Mouse (Mus musculus): ENCODE measurements around the gene Kdelr1.

Kdelr1 gene

GRCm38 (mm10) chr7:45916056-45917003, 43.8 kb downstream of the Kdelr1 start:
- DNase-seq (ENCODE audit: extremely low spot score, low read depth, low spot score) = no peak

- no peak for DNase-seq (ENCODE audit: extremely low spot score, low read depth, low spot score)
These were observed 44.6 kb downstream of the Kdelr1 start for GRCm38 (mm10) chr7:45917004-45917704.

GRCm38 (mm10) chr7:45917926-45918325, 45.4 kb downstream of the Kdelr1 start:
- no peak for DNase-seq (ENCODE audit: extremely low spot score, low read depth, low spot score)

- DNase-seq (ENCODE audit: extremely low spot score, low read depth, low spot score) = no peak
These were observed 46.6 kb downstream of the Kdelr1 start for GRCm38 (mm10) chr7:45919083-45919671.

- DNase-seq (ENCODE audit: extremely low spot score, low read depth, low spot score) = no peak
These were observed 47.2 kb downstream of the Kdelr1 start for GRCm38 (mm10) chr7:45919761-45920160.

DNA sequence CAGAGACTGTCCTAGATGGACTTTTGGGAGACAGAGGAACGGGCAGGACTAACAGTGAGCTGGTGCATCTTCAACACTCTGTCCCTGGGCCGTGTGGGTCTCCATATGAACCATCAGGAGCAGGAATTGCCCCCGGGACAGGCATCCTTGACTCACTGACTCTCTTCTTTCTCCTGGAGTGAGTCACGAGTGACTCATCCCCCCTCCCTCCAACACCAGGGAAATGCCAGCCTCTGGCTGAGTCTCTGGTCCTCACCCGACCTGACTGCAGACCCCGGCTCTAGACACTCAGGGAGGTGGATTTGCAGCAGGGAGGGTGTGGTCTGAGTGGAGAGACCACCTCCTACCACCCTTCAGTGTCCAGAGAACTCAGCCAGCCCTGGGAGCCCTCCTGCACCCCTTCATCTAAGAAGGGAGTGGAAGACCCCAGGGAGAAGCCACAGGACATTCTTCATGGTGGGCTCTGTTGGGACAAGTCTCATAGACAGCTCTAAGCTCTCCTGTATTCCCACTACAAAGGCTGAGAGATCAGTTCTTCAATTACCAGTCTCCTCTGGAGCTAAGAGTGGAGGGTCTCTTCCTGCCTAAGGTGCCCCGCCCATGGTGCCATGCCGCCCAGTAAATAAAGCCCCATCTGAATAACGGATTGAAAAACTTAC, 48.1 kb downstream of the Kdelr1 start:
- no peak for DNase-seq (ENCODE audit: extremely low spot score, low read depth, low spot score)

DNA sequence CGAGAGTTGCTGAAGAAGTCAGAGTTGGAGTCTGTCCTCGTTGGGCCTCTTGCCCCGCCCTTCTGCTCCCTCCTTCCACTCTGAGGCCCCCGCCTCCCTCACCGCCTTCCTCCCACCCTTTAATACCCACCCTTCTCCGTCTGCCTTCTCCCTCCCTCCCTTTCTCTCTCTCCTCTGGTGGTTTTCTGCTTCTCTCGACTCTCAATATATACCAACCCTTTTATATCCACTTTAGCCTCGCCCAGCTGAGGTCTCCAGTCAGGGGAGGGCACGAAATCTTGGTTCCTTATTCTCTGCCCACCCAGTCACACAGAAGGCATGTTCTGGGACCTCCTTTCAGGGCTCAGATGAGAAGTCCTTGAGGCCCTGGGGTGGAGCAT, 48.7 kb downstream of the Kdelr1 start, which contains the start of gene Emp3:
Emp3 (minus strand) TSS at position 163 of the 380 bp plus-strand sequence.
- DNase-seq (ENCODE audit: extremely low spot score, low read depth, low spot score) = no peak

- DNase-seq (ENCODE audit: extremely low spot score, low read depth, low spot score) = no peak
These were observed 49.5 kb downstream of the Kdelr1 start for GRCm38 (mm10) chr7:45921950-45922600.

DNA sequence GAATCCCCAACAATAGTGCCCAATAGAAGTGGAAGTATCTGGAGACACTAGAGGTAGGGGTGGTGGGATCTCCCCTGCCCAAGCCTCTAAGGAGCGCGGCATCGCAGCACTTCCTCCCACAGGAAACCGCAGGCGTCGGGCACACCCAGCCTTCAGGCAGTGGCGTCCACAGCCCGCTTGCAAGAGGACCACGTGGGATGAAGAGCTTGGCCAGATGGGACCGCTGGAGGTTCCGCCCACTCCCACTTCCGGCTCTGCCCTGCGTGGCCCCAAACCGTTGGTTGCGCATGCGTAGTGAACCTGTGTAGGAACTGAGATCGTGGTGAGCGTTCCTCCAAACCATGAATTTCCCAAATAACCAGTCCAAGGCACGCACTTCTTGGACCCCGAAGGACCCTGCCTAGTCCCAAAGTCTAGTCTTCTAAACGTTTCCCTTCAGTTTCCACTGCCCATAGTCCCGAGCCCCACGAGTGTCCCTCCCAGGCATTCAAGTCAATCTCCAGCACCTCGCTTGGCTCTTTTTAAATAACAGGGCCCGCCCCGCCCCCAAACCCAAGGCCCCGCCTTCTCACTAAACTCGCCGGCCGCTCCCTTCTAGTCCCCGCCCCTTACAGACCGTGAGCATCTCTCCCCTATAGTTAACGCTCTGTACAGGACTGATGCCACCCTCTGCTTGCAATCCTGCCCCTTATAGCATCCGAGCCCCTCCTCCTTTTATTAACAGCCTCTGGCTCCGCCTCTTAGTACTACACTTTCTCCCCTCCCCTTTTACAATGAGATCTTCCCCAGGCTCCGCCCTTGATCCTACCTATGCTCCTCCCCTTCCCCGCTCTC, 50.6 kb downstream of the Kdelr1 start:
- DNase-seq (ENCODE audit: extremely low spot score, low read depth, low spot score) = peak; percentile 90

DNA sequence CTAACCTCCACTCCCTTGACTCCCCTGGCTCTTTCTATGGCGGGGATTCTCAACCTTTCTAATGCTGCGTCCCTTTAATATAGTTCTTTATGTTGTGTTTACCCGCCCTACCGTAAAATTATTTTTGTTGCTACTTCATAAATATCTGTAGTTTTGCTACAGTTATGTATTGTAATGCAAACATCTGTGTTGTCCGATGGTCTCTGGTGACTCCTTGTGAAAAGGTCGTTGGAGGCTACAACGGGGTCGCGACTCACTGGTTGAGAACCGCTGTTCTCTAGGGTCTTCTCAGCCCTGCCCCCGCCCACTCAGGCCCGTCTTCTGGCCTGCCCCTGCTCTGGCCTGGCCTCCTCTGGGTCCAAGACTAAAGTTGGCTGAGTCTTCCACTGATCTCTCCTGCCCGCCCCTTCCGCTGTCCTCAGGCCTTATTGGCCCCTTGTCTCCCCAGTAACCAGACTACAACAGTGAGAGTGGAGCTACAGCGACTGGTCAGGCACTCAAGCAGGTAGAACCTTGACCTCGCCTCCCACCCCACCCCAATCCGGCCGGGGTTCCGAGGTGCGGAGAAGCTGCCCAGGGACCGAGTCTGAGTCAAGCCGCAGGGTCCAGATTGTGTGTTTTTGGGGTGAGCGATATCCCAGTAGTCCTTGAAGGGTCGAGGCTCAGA, 51.3 kb downstream of the Kdelr1 start, which contains the start of gene Ccdc114:
Ccdc114 (plus strand) TSS at position 311 of the 667 bp plus-strand sequence.
- no peak for DNase-seq (ENCODE audit: extremely low spot score, low read depth, low spot score)

DNA sequence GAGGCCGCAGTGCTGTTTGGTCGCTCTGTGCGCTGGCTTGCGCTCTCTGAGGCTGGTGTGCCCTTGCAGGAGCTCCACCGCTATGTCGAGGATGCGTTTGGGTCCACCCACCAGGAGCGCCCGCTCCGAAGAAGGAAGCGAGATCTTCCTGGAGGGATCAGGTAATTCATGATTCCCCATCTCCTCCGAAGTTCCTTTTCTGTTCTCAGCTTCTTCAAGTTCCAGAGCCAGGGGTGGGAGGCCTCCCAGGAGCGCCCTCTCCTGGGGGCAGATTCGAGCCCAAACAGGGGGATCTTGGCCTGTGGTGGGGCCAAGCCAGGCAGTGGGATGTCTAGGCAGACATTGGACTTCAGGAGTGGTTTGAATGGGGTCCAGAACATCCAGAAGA, 51.9 kb downstream of the Kdelr1 start:
- no peak for DNase-seq (ENCODE audit: extremely low spot score, low read depth, low spot score)

DNA sequence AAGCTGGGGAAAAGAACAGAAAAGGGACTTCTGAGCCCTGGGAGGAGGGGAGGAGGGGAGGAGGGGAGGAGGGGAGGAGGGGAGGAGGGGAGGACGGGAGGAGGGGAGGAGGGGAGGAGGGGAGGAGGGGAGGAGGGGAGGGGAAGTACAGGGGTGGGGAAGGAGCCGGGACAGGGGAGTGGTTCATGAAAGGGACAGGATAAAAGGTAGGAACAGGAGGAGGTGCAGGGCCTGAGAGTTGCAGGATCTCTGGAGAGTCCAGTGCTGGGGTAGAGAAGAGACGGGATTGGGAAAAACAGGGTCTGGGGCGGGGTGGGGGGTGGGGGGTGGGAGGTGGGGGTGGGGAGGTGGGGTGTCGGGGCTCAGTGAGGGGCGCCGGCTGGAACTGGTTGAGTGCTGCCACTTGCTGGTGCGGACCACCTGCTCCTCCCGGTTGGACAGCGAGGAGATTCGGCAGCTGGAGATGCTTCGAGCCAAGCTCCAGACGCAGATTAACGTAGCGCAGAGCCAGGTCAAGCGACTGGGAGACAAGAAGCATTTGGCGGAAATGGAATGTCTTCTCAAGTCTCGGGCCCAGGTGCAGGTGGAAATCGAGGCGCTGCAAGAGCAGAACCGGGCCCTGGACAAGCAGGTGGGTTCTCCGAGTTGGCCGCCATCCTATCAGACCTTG, 56.2 kb downstream of the Kdelr1 start:
- DNase-seq (ENCODE audit: extremely low spot score, low read depth, low spot score) = no peak

GRCm38 (mm10) chr7:45929688-45930087, 57.1 kb downstream of the Kdelr1 start:
- DNase-seq (ENCODE audit: extremely low spot score, low read depth, low spot score) = no peak

All from hindlimb bud, embryonic 11.5 days (tissue).